Mouse (Mus musculus): ENCODE results near the gene Il33. TPM values are rescaled to one million over a fixed set of nuclear protein-coding genes. Genes with fewer than 3 reads are reported as not detected.
A peak's percentile ranks its signal among the peaks of the same experiment; 100 is the strongest.
"Not testable (repeated sequence)": the region's sequence is repeated elsewhere in the genome, so short reads cannot be mapped to it uniquely, and the experiment has no call there.

The Il33 gene
- total RNA-seq, 2 experiments from 2014 or later = not detected

- ATAC-seq (replicated peaks; ENCODE audit: poor library complexity, severe bottlenecking) = peak; percentile 48; the same call in 1 of the 2 replicates
These were observed 5.4 kb downstream of the Il33 start for GRCm38 (mm10) chr19:29930296-29930695.

GRCm38 (mm10) chr19:29937445-29937844 lies 12.5 kb downstream of the Il33 start:
- no peak for ATAC-seq (replicated peaks; ENCODE audit: poor library complexity, severe bottlenecking)

- peak; percentile 97 for ATAC-seq (replicated peaks; ENCODE audit: poor library complexity, severe bottlenecking)
These were observed 15.3 kb downstream of the Il33 start for GRCm38 (mm10) chr19:29940239-29940638.

GRCm38 (mm10) chr19:29941208-29941607 lies 16.3 kb downstream of the Il33 start:
- 0 out of 2 replicates have a peak, but pooled peaks have one; percentile 41 for ATAC-seq (replicated peaks; ENCODE audit: poor library complexity, severe bottlenecking)

- no peak for ATAC-seq (replicated peaks; ENCODE audit: poor library complexity, severe bottlenecking)
These were observed 17.4 kb downstream of the Il33 start for GRCm38 (mm10) chr19:29942358-29942757.

GRCm38 (mm10) chr19:29944426-29944825 lies 19.5 kb downstream of the Il33 start:
- no peak for ATAC-seq (replicated peaks; ENCODE audit: poor library complexity, severe bottlenecking)

- not testable (repeated sequence) for ATAC-seq (replicated peaks; ENCODE audit: poor library complexity, severe bottlenecking)
These were observed 20.0 kb downstream of the Il33 start for GRCm38 (mm10) chr19:29944935-29945334.

GRCm38 (mm10) chr19:29945557-29946422 lies 20.9 kb downstream of the Il33 start:
- no peak for ATAC-seq (replicated peaks; ENCODE audit: poor library complexity, severe bottlenecking)

- no peak for ATAC-seq (replicated peaks; ENCODE audit: poor library complexity, severe bottlenecking)
These were observed 21.5 kb downstream of the Il33 start for GRCm38 (mm10) chr19:29946423-29946716.

- no peak for ATAC-seq (replicated peaks; ENCODE audit: poor library complexity, severe bottlenecking)
These were observed 22.1 kb downstream of the Il33 start for GRCm38 (mm10) chr19:29947056-29947455.

- peak; percentile 95 for ATAC-seq (replicated peaks; ENCODE audit: poor library complexity, severe bottlenecking)
These were observed 23.2 kb downstream of the Il33 start for GRCm38 (mm10) chr19:29947891-29948801.

- no peak for ATAC-seq (replicated peaks; ENCODE audit: poor library complexity, severe bottlenecking)
These were observed 27.6 kb downstream of the Il33 start for GRCm38 (mm10) chr19:29952538-29952937.

GRCm38 (mm10) chr19:29953833-29954232 lies 28.9 kb downstream of the Il33 start:
- ATAC-seq (replicated peaks; ENCODE audit: poor library complexity, severe bottlenecking) = peak; percentile 94

- no peak for ATAC-seq (replicated peaks; ENCODE audit: poor library complexity, severe bottlenecking)
These were observed 30.5 kb downstream of the Il33 start for GRCm38 (mm10) chr19:29955454-29955853.

- no peak for ATAC-seq (replicated peaks; ENCODE audit: poor library complexity, severe bottlenecking)
These were observed 36.0 kb downstream of the Il33 start for GRCm38 (mm10) chr19:29960906-29961305.

GRCm38 (mm10) chr19:29961842-29962241 lies 36.9 kb downstream of the Il33 start:
- ATAC-seq (replicated peaks; ENCODE audit: poor library complexity, severe bottlenecking) = no peak

- ATAC-seq (replicated peaks; ENCODE audit: poor library complexity, severe bottlenecking) = no peak
These were observed 38.7 kb downstream of the Il33 start for GRCm38 (mm10) chr19:29963598-29964092.

- no peak for ATAC-seq (replicated peaks; ENCODE audit: poor library complexity, severe bottlenecking)
These were observed 43.0 kb downstream of the Il33 start for GRCm38 (mm10) chr19:29967960-29968359.

- no peak for ATAC-seq (replicated peaks; ENCODE audit: poor library complexity, severe bottlenecking)
These were observed 48.5 kb downstream of the Il33 start for GRCm38 (mm10) chr19:29973396-29973795.

GRCm38 (mm10) chr19:29978847-29979246 lies 53.9 kb downstream of the Il33 start:
- ATAC-seq (replicated peaks; ENCODE audit: poor library complexity, severe bottlenecking) = peak; percentile 35

Measured in granulocyte monocyte progenitor cell, adult 5-6 weeks (primary cell).